Mouse (Mus musculus): ENCODE results near the gene Ppef1.
"Not testable (repeated sequence)": the region's sequence is repeated elsewhere in the genome, so short reads cannot be mapped to it uniquely, and the experiment has no call there.

Ppef1 gene

GRCm38 (mm10) chrX:160735650-160736049 lies at the start of gene Ppef1:
Gene Ppef1, minus strand, starts transcription at chrX:160735765.
- DNase-seq: no peak

GRCm38 (mm10) chrX:160782276-160782675 lies 46.7 kb upstream of the Ppef1 start:
- DNase-seq: no peak

- DNase-seq: no peak
Observed at GRCm38 (mm10) chrX:160773033-160773432, 37.5 kb upstream of the Ppef1 start.

- DNase-seq: not testable (repeated sequence)
Observed at GRCm38 (mm10) chrX:160769622-160770021, 34.1 kb upstream of the Ppef1 start.

- no peak for DNase-seq
Observed at GRCm38 (mm10) chrX:160767713-160768112, 32.1 kb upstream of the Ppef1 start, which contains the start of gene Rs1. Gene Rs1, plus strand, starts transcription at chrX:160768013.

GRCm38 (mm10) chrX:160766233-160766616 lies 30.7 kb upstream of the Ppef1 start:
- DNase-seq: no peak

- peak; percentile 91 for DNase-seq
Observed at GRCm38 (mm10) chrX:160765389-160766232, 30.0 kb upstream of the Ppef1 start.

GRCm38 (mm10) chrX:160750808-160751207 lies 15.2 kb upstream of the Ppef1 start:
- no peak for DNase-seq

GRCm38 (mm10) chrX:160748653-160749052 lies 13.1 kb upstream of the Ppef1 start:
- DNase-seq: no peak

GRCm38 (mm10) chrX:160745399-160745798 lies 9.8 kb upstream of the Ppef1 start:
- DNase-seq: no peak

- DNase-seq: no peak
Observed at GRCm38 (mm10) chrX:160699171-160699570, 36.4 kb downstream of the Ppef1 start.

GRCm38 (mm10) chrX:160691559-160691958 lies 44.0 kb downstream of the Ppef1 start:
- no peak for DNase-seq

- no peak for DNase-seq
Observed at GRCm38 (mm10) chrX:160690094-160690493, 45.5 kb downstream of the Ppef1 start.

GRCm38 (mm10) chrX:160669992-160670391 lies 65.6 kb downstream of the Ppef1 start:
- DNase-seq: no peak

GRCm38 (mm10) chrX:160610882-160611644 lies 124.5 kb downstream of the Ppef1 start:
- no peak for DNase-seq

- DNase-seq: no peak
Observed at GRCm38 (mm10) chrX:160610482-160610881, 125.1 kb downstream of the Ppef1 start.

GRCm38 (mm10) chrX:160609849-160610248 lies 125.7 kb downstream of the Ppef1 start:
- peak; percentile 44 for DNase-seq

- no peak for DNase-seq
Observed at GRCm38 (mm10) chrX:160603981-160604541, 131.5 kb downstream of the Ppef1 start.

- no peak for DNase-seq
Observed at GRCm38 (mm10) chrX:160603316-160603715, 132.2 kb downstream of the Ppef1 start.

GRCm38 (mm10) chrX:160602770-160603169 lies 132.8 kb downstream of the Ppef1 start:
- DNase-seq: no peak

- no peak for DNase-seq
Observed at GRCm38 (mm10) chrX:160601053-160601452, 134.5 kb downstream of the Ppef1 start.

GRCm38 (mm10) chrX:160598562-160599458 lies 136.8 kb downstream of the Ppef1 start:
- DNase-seq: no peak
